Mouse (Mus musculus) frontal cortex, postnatal 14 days (tissue): ENCODE measurements around the gene Cadps2.

Source experiments
- DNase-seq, 2 experiments: peaks; one replicate each; pipeline ENCODE4 v3.0.0; 2022; ENCODE audit warnings: low spot score in 2 of 2

Gene Cadps2

GRCm38 (mm10) chr6:23762204-23762603 is 77.0 kb downstream of the Cadps2 start:
- no peak for DNase-seq

DNA sequence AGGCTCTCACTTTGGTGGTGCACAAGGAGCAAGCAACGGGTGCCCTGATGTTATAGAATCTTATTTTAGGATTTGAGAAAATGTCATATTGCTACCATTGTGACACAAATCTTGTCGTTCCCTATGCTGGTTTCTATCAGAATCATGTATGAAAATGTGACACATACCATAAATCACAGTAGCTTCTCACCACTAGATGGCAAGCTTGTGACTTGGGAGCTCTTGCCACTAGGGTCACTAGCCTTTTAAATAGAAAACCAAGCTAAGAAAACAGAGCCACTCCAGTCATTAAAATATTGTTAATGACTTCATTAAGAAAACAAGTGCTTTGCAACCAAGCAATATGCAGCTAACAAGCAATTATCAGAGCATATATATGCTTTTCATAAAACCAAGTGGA is 81.0 kb downstream of the Cadps2 start:
- DNase-seq: no peak

GRCm38 (mm10) chr6:23748823-23749222 is 90.4 kb downstream of the Cadps2 start:
- no peak for DNase-seq

- no peak for DNase-seq
These were observed 99.2 kb downstream of the Cadps2 start for GRCm38 (mm10) chr6:23740010-23740409.

DNA sequence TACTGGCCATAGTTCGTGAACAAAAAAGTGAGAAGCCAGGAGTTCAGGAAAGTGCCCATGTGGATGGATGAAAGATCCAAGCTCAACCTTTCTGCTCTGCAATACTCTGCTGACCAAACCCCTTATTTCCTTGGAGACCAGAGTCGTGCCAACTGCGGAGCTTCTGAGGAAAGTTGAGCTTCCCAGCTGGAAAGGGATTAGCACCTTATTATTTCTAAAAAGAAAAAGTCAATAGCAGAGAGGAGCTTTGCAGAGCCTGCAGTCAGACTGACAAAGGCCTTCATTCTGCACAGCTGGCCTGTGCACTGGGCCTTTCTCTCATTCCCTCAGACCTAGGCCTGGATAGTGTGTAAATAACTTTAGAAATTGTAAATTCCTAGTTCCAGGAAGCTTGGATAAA is 106.5 kb downstream of the Cadps2 start:
- no peak for DNase-seq

- no peak for DNase-seq
These were observed 110.6 kb downstream of the Cadps2 start for GRCm38 (mm10) chr6:23728620-23729019.

GRCm38 (mm10) chr6:23723697-23724096 is 115.5 kb downstream of the Cadps2 start:
- DNase-seq: no peak

DNA sequence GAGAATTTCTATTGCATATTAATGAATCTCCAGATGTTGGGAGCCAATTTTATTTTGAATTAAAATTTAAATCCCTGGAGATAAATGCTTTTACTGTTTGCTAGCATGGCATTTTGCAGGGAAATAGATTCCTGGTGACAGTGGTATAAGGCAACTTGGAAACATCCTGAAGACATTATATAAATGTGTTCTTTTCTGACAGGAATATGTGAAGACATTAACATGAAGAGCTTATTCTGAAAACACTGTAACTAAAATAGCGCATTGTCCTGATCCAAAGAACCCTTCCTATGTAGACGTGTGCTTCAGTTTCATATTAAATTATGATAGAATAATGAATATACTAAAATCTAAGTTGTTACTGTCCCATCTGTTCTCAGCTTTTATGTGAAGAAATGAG is 118.8 kb downstream of the Cadps2 start:
- DNase-seq: no peak

DNA sequence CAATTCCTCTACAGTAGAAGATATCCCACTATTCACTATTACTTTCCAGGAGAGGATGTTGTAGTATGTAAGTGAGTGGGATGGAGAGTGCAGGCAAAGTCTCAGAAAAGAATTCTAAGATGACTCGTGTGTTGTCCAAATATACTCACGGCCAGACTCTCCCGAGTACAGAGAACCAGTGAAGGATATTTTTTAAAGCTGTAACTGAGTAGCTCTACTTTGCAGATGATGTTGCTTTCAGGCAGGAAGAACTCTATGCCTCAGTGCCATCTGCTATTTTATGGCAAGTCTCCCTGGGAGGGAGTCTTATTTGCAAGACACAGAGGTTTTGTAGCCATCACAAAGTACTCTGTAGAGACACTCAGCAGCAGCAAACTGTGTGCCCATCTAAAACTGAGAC is 131.7 kb downstream of the Cadps2 start:
- peak; percentile 10 to 21 for DNase-seq

- DNase-seq: no peak
These were observed 138.3 kb downstream of the Cadps2 start for GRCm38 (mm10) chr6:23700879-23701278.

- DNase-seq: no peak
These were observed 161.0 kb downstream of the Cadps2 start for GRCm38 (mm10) chr6:23678172-23678571.

GRCm38 (mm10) chr6:23655036-23655435 is 184.2 kb downstream of the Cadps2 start, which contains the start of gene Rnf148:
TSS of gene Rnf148 (minus strand) at chr6:23655136.
- DNase-seq: no peak

DNA sequence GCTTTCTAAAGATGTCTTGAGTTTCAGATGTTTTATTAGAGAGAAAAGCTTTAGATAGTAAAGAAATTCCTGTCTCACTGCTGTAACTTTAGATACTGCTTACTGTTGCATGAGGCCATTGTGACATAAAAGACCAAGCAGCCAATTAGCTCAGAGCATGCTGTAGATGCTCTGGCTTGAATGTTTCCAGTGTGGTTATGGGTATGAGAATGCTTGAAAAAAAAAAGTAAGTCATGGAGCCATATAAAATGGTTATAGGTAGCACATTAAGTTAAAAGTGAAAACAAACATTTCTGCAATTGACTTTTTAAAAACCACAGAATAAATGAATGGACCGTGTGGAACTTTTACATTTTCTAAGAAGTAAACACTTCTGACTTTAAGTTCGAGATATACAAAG is 189.0 kb downstream of the Cadps2 start, which contains the start of gene Rnf133:
Gene Rnf133, minus strand, starts transcription at position 101 of the 400 bp plus-strand sequence.
- DNase-seq: no peak

- DNase-seq: no peak
These were observed 190.5 kb downstream of the Cadps2 start for GRCm38 (mm10) chr6:23648732-23649131.

DNA sequence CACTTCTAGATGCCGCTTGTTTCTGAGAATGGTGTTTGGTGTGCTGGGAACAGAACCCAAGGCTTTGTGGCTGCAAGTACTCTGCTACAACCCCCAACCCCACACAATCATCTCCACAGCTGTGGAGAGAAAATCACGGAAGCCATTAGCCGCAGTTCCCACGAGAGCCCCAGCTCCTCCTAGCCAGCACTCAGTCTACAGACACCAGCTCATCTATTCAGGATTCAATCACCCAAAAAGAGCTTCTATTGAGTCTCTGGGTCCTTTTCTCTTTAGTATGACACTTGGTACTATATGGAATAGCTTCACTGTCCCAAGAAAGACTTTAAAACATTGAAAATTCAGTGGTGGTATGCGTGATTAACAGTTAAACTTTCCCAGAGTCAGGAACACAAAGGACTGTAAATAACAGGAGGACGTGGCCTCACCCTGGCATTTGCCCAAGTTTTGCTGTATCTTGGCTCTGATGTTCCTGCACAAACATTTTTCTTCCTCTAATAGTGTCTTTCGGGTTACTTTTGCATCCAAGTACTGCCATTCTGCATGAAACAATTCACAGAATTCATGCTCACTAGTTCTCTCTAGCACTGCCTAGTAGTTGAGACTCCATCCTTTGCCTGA is 191.5 kb downstream of the Cadps2 start:
- DNase-seq: no peak

GRCm38 (mm10) chr6:23637081-23637480 is 202.1 kb downstream of the Cadps2 start:
- DNase-seq: no peak

DNA sequence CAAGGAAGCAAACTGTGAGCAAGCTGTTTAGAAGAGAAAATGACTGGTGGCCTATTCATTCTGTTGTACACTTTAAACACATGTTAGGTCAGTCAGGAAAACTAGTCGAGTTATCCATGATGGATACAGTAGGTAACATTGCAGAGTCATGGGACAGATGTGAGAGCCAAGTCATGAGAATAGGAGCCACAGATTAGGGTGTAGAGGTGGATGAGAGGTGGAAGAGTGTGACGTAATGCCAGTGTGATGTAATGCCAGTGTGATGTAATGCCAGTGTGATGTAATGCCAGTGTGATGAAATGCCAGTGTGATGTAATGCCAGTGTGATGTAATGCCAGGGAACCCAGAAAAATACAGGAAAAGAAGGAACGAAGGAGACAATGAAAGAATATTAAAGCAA is 204.0 kb downstream of the Cadps2 start:
- DNase-seq: no peak

GRCm38 (mm10) chr6:23634016-23634415 is 205.2 kb downstream of the Cadps2 start:
- no peak for DNase-seq

DNA sequence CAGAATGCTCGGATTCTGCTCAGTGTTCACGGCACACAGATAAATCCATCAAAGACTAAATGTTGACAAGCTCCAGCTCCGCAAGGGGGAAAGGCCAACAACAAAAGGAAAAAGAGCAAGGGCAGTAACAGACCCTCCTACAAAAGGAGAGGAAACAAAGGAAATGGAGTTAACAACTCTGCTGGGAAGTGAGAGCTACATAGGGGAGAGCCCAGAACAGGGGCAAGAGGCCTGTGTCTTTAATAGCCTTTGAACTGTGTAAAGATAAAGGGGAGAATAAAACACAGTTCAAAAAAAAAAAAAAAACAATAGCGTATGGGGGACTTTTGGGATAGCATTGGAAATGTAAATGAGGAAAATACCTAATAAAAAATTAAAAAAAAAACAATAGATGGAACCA is 208.8 kb downstream of the Cadps2 start:
- DNase-seq: no peak

DNA sequence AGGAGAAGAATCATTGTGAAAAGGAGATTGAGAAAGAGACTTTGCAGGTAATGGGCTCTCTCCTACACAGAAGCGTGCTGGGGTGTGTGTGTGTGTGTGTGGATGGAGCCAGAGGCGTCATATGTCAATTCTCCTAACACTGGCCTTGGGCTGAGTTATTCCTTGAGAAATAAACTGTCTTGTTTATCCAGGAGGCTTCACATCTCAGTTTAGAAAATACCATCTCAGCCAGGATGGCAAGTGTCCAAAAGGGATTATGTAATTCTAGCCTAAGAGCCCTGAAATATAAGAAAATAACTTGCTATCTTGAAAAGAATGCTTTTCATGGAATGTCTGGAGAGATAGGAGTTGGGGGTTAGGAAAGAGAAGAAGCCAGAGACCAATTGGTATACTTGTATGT is 264.1 kb downstream of the Cadps2 start:
- DNase-seq: no peak

DNA sequence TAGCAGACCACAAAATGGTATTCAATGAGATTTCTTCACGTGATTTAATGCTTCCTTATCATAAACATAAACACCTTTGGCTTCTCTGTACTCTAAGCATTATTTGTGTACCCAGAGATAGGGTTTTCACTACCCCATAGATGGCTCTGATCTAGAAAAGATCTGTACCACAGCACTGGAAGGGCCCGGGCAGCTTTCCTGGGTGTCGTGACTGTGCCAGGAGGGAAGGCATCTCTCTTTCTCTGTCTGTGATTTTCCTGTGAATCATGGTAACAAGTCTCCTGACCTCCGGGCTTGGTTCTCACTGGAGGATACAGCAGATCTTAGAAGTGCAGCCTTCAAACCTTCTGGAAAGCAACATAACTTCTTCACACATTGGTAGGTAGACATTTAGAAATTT is 265.5 kb downstream of the Cadps2 start:
- DNase-seq: no peak

DNA sequence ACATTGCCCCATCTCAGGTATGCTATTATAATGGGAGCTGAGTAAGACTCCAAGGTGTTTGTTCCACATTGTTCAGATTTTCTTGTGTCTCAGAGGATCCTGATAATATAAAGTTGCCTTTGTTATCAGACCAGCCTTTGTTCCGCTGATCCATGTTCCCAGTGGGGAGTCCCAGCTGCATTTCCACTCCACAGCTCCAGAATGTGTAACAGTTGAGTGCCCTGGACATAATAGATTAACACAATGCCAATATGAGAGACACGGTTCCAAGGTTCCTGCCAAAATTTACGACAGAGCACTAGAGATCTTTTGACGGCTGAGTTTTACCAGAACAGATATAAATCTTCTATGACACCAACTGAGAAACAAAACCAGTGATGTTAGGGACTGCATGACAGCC is 266.8 kb downstream of the Cadps2 start:
- no peak for DNase-seq

- DNase-seq: no peak
These were observed 269.5 kb downstream of the Cadps2 start for GRCm38 (mm10) chr6:23569686-23570085.

GRCm38 (mm10) chr6:23568688-23569087 is 270.5 kb downstream of the Cadps2 start:
- DNase-seq: no peak
